Mouse (Mus musculus) spleen, adult 2 months (tissue): ENCODE data around the gene Ror1.

Experiments used
- CTCF ChIP-seq: fragments of 200-500 bp; IDR thresholded peaks from 2 replicates; pipeline ENCODE4 v1.5.1; 2011; ENCODE audit warnings: mild to moderate bottlenecking, inconsistent platforms; ENCODE audit not compliant: insufficient read depth, insufficient read length, insufficient replicate concordance; ENCODE audit errors: extremely low read depth
- POLR2A ChIP-seq: fragments of 200-500 bp; IDR thresholded peaks from 2 replicates; pipeline ENCODE4 v1.6.1; 2011; ENCODE audit warnings: low read depth, low read length, inconsistent platforms

DNA sequence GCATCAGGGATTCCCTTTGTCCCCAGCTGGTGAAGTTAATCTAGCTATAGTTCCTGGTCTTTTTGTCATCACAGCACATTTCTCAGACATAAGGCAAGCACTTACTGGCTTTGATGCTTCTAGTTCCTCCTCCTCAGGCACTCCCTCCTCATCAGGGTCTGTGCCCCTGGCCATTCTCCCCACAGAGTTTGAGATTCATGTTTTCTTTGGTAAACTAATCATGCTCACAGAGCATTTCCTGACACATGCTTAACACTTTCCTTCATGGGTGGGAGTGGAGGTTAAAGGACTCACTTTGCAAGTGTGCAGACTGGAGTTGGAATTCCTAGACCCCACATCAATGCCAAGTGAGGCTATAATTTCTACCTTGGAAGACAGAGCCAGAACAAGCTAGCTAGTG is 43.8 kb upstream of the Ror1 start:
- TF ChIP-seq CTCF: no peak
- no peak for TF ChIP-seq POLR2A
